11 mouse cellular contexts compared by ENCODE assay signal in genomic region chr13:73886066-73886465, GRCm38 (mm10). TPM values are rescaled to one million over a fixed set of nuclear protein-coding genes. Genes with fewer than 3 reads are reported as not detected.
DNase-seq lines count a peak whose midpoint lies in the region; ATAC-seq and TF ChIP-seq lines count a peak whose summit lies in the region.
"Had no signal": no experiment of that assay in that cellular context is flagged by ENCODE, and none has a peak within 500 bp of the region (broad histone marks: within the 10 kb centered on the region; RNA-seq: fewer than 3 reads in every experiment).

No protein-coding gene starts in this region.

- H3K27ac ChIP-seq in lung, postnatal 0 days (ENCODE audit: low read length) = no peak overlapping the region
- H3K27ac ChIP-seq in intestine, embryonic 16.5 days (ENCODE audit: low read length) = no peak overlapping the region

- TF ChIP-seq EP300 in lung, postnatal 0 days (IDR thresholded peaks at IDR 0.05) = no peak

- H3K36me3 ChIP-seq in lung, postnatal 0 days (ENCODE audit: insufficient read depth, low read length) = no peaks in the 10 kb centered on the region
- no peaks in the 10 kb centered on the region for H3K36me3 ChIP-seq in intestine, embryonic 16.5 days (ENCODE audit: control insufficient read depth, insufficient read depth, low read length)

- no peak overlapping the region for H3K9ac ChIP-seq in lung, postnatal 0 days (replicated peaks; ENCODE audit: low read depth)
- H3K9ac ChIP-seq in intestine, embryonic 16.5 days (ENCODE audit: low read depth, low read length) = no peak overlapping the region

- H3K9me3 ChIP-seq in lung, postnatal 0 days (ENCODE audit: low read length) = no peaks in the 10 kb centered on the region
- no peaks in the 10 kb centered on the region for H3K9me3 ChIP-seq in intestine, embryonic 16.5 days (ENCODE audit: control insufficient read depth, low read length)
- H3K9me3 ChIP-seq: megakaryocyte, embryonic 14.5 days had no signal

- ATAC-seq in lung, postnatal 0 days = no peak
- no peak for ATAC-seq in intestine, embryonic 16.5 days

- no peak for TF ChIP-seq CTCF in lung, postnatal 0 days (IDR thresholded peaks at IDR 0.05)

- H3K4me3 ChIP-seq in lung, postnatal 0 days (ENCODE audit: low read depth, low read length) = no peak overlapping the region
- H3K4me3 ChIP-seq in intestine, embryonic 16.5 days (ENCODE audit: low read length) = no peak overlapping the region
- H3K4me3 ChIP-seq: megakaryocyte, embryonic 14.5 days had no signal

- peak; percentile 33 to 60 for DNase-seq in heart, adult 18-20 months
- no peak for DNase-seq in heart, postnatal 25 days (ENCODE audit: low spot score)
- peak; percentile 10 for DNase-seq in lung, adult 18-20 months
- DNase-seq in lung, postnatal 0 days (ENCODE audit: low spot score) = no peak
- peak; percentile 22 for DNase-seq in adrenal gland, postnatal 25 days
- DNase-seq in kidney, postnatal 36 days = peak; percentile 42 to 55
- no peak for DNase-seq in urinary bladder, adult 18-20 months (ENCODE audit: low spot score in 2 of 2)
- DNase-seq: retina, postnatal 1 day; thymus, postnatal 25 days had no signal

- H3K4me1 ChIP-seq in lung, postnatal 0 days (ENCODE audit: insufficient read depth, low read depth, low read length) = no peaks in the 10 kb centered on the region
- no peaks in the 10 kb centered on the region for H3K4me1 ChIP-seq in intestine, embryonic 16.5 days (ENCODE audit: control insufficient read depth, insufficient read depth, low read length)
- H3K4me1 ChIP-seq: megakaryocyte, embryonic 14.5 days had no signal

- 60% methylated on average over 4 of the region's 4 CpGs for WGBS in lung, postnatal 0 days
- WGBS in intestine, embryonic 16.5 days = 75% methylated on average over 4 of the region's 4 CpGs

- H3K27me3 ChIP-seq in lung, postnatal 0 days (replicated peaks; ENCODE audit: insufficient read depth, low read length) = no peaks in the 10 kb centered on the region
- no peaks in the 10 kb centered on the region for H3K27me3 ChIP-seq in intestine, embryonic 16.5 days (replicated peaks; ENCODE audit: control insufficient read depth, insufficient read depth, low read length)

- no peak overlapping the region for H3K4me2 ChIP-seq in lung, postnatal 0 days (replicated peaks; ENCODE audit: low read depth, low read length)
- no peak overlapping the region for H3K4me2 ChIP-seq in intestine, embryonic 16.5 days (ENCODE audit: low read depth, low read length)

- intact Hi-C loops in heart, postnatal 25 days (cut with DNase I) = no loop called here

RNA-seq across cellular contexts. Expression of gene Nkd2, which starts 38.6 kb away (rescaled TPM):
- total RNA-seq in heart, adult 18-20 months (2021) = 1 to 10 TPM; 1.2 TPM
- total RNA-seq in heart, postnatal 25 days (2021) = 1 to 10 TPM; 1.2 TPM
- 3.1 and 3.2 TPM in 2 replicates for polyA plus RNA-seq in lung, postnatal 0 days (2015; fragmentation: Nextera tagmentation; extraction: Ambion mirVana)
- total RNA-seq in adrenal gland, postnatal 25 days (2021) = 1.2 and 1.8 TPM in 2 replicates
- polyA plus RNA-seq in intestine, embryonic 16.5 days (2015; fragmentation: Nextera tagmentation; extraction: Ambion mirVana) = 4.1 and 4.2 TPM in 2 replicates

RNA-seq across cellular contexts. Expression of gene Trip13, which starts 51.5 kb away (rescaled TPM):
- under 1 TPM; 0.18 to 0.32 TPM for total RNA-seq in heart, adult 18-20 months (2021)
- under 1 TPM; 0.17 to 0.39 TPM for total RNA-seq in heart, postnatal 25 days (2021)
- 2.4 and 4.1 TPM in 2 replicates for polyA plus RNA-seq in lung, postnatal 0 days (2015; fragmentation: Nextera tagmentation; extraction: Ambion mirVana)
- total RNA-seq in adrenal gland, postnatal 25 days (2021) = 1.4 and 3.3 TPM in 2 replicates
- polyA plus RNA-seq in intestine, embryonic 16.5 days (2015; fragmentation: Nextera tagmentation; extraction: Ambion mirVana) = 26.2 and 32.2 TPM in 2 replicates

RNA-seq across cellular contexts. Expression of gene Brd9, which starts 51.5 kb away (rescaled TPM):
- total RNA-seq in heart, adult 18-20 months (2021) = 10 to 100 TPM; 17.2 to 21.3 TPM
- total RNA-seq in heart, postnatal 25 days (2021) = 10 to 100 TPM; 22.9 to 23.9 TPM
- polyA plus RNA-seq in lung, postnatal 0 days (2015; fragmentation: Nextera tagmentation; extraction: Ambion mirVana) = 33.8 and 35.2 TPM in 2 replicates
- 29.2 and 37.5 TPM in 2 replicates for total RNA-seq in adrenal gland, postnatal 25 days (2021)
- 35.7 and 37.4 TPM in 2 replicates for polyA plus RNA-seq in intestine, embryonic 16.5 days (2015; fragmentation: Nextera tagmentation; extraction: Ambion mirVana)

Comparison
In these comparisons a context has a peak if more than half of its experiments do, and no peak if none do; other contexts are left out.
1. DNase-seq: peak in heart, adult 18-20 months (2 of 2), lung, adult 18-20 months (2 of 2), adrenal gland, postnatal 25 days (single experiment) and kidney, postnatal 36 days (2 of 2); none in heart, postnatal 25 days (single experiment), lung, postnatal 0 days (single experiment) and urinary bladder, adult 18-20 months (0 of 2).